Mouse (Mus musculus) brain, embryonic 14.5 days (tissue): ENCODE results near the gene Brdt.

Source experiments
- CTCF ChIP-seq: fragments of 200-500 bp; IDR thresholded peaks from 2 replicates; pipeline ENCODE4 v1.5.1; 2012; ENCODE audit warnings: inconsistent platforms, mild to moderate bottlenecking, moderate library complexity, borderline replicate concordance; ENCODE audit not compliant: insufficient read depth, insufficient read length; ENCODE audit errors: extremely low read depth
- POLR2A ChIP-seq: fragments of 200-500 bp; IDR thresholded peaks from 2 replicates; pipeline ENCODE4 v1.6.1; 2012; ENCODE audit warnings: mild to moderate bottlenecking, inconsistent platforms, borderline replicate concordance; ENCODE audit not compliant: poor library complexity, insufficient read depth, insufficient read length, severe bottlenecking; ENCODE audit errors: extremely low read depth

GRCm38 (mm10) chr5:107342891-107343290 is 11.9 kb downstream of the Brdt start:
- TF ChIP-seq CTCF (no peak), POLR2A (no peak)
